8 mouse cellular contexts compared by ENCODE assay signal in the genomic region with DNA sequence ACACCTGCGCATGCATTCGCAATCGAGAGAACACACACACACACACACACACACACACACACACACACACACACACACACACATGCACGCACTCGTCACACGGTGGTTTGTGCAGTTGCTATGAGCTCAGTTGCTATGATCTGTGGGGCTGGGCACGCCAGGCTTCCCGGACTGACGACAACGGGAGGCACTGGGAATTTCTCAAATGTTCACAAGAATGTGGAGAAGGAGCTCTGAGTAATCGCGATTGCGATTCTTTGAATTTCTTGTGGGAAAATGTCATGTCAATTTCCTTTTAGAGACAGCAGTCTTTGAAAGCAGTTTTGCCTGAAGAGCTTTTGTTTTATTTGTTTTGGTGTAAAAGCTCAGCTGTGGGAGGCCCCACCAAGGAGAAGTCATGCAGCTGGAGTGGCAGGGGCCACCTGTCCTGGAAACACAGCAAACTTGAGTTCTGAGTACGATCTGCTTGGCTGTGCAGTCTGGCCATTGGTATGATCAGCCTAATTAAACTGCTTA. TPM values are rescaled to one million over a fixed set of nuclear protein-coding genes. Genes with fewer than 3 reads are reported as not detected.
DNase-seq lines count a peak whose midpoint lies in the region; ATAC-seq and TF ChIP-seq lines count a peak whose summit lies in the region.

No protein-coding gene starts in this region.

- peaks cover 33% of the 10 kb centered on the region for H3K4me1 ChIP-seq in forebrain, embryonic 16.5 days (replicated peaks; ENCODE audit: control insufficient read depth, insufficient read depth, low read length)
- H3K4me1 ChIP-seq in lung, embryonic 16.5 days (replicated peaks; ENCODE audit: control insufficient read depth, insufficient read depth, low read length): peaks cover 69% of the 10 kb centered on the region
- H3K4me1 ChIP-seq in small intestine, adult 2 months (ENCODE audit: control insufficient read depth, insufficient read depth, insufficient read length, low read length): peaks cover 46% of the 10 kb centered on the region

- H3K27me3 ChIP-seq in forebrain, embryonic 16.5 days (replicated peaks; ENCODE audit: control insufficient read depth, insufficient read depth, low read length): no peaks in the 10 kb centered on the region
- no peaks in the 10 kb centered on the region for H3K27me3 ChIP-seq in lung, embryonic 16.5 days (ENCODE audit: control insufficient read depth, insufficient read depth, low read depth, low read length)
- no peaks in the 10 kb centered on the region for H3K27me3 ChIP-seq in small intestine, adult 2 months (ENCODE audit: control insufficient read depth, insufficient read depth, low read length)

- no peak for TF ChIP-seq CTCF in small intestine, adult 2 months (IDR thresholded peaks at IDR 0.05; ENCODE audit: extremely low read depth, insufficient read length, insufficient replicate concordance, low read depth, low read length)

- peak overlapping the region; percentile 39; the same call in 1 of the 2 replicates for H3K4me2 ChIP-seq in forebrain, embryonic 16.5 days (ENCODE audit: low read length)
- H3K4me2 ChIP-seq in lung, embryonic 16.5 days (ENCODE audit: low read depth, low read length): peak overlapping the region; percentile 47

- no peak overlapping the region; the same call in 1 of the 2 replicates for H3K27ac ChIP-seq in forebrain, embryonic 16.5 days (ENCODE audit: low read length)
- H3K27ac ChIP-seq in lung, embryonic 16.5 days (ENCODE audit: low read length): peak overlapping the region; percentile 78
- peak overlapping the region; percentile 89 for H3K27ac ChIP-seq in small intestine, adult 2 months (ENCODE audit: insufficient read depth, low read depth, low read length)

- intact Hi-C loops in heart, postnatal 25 days (cut with DNase I): no loop called here

- no peaks in the 10 kb centered on the region for H3K36me3 ChIP-seq in forebrain, embryonic 16.5 days (ENCODE audit: control insufficient read depth, insufficient read depth)
- no peaks in the 10 kb centered on the region for H3K36me3 ChIP-seq in lung, embryonic 16.5 days (ENCODE audit: control insufficient read depth, insufficient read depth, low read length)
- no peaks in the 10 kb centered on the region for H3K36me3 ChIP-seq in small intestine, adult 2 months (ENCODE audit: control insufficient read depth, insufficient read depth, low read length)

- peak; percentile 46 to 47 for DNase-seq in heart, adult 18-20 months
- no peak for DNase-seq in heart, postnatal 25 days (ENCODE audit: low spot score)
- DNase-seq in urinary bladder, adult 18-20 months (ENCODE audit: low spot score in 2 of 2): peak; percentile 37 to 49
- DNase-seq in urinary bladder, postnatal 10 days (ENCODE audit: low spot score): no peak
- no peak for DNase-seq in adrenal gland, postnatal 14 days

- no peak overlapping the region for H3K9ac ChIP-seq in forebrain, embryonic 16.5 days (replicated peaks; ENCODE audit: low read depth, low read length)
- H3K9ac ChIP-seq in lung, embryonic 16.5 days (ENCODE audit: low read length): no peak overlapping the region

- 31% methylated on average over 14 of the region's 14 CpGs for WGBS in forebrain, embryonic 16.5 days
- WGBS in lung, embryonic 16.5 days: 27% methylated on average over 14 of the region's 14 CpGs
- WGBS in small intestine, adult 2 months: 8% methylated on average over 14 of the region's 14 CpGs

- no peak for TF ChIP-seq POLR2A in small intestine, adult 2 months (IDR thresholded peaks at IDR 0.05; ENCODE audit: low read depth, low read length)

- H3K4me3 ChIP-seq in forebrain, embryonic 16.5 days (replicated peaks; ENCODE audit: low read length): no peak overlapping the region
- peak overlapping the region; percentile 26 for H3K4me3 ChIP-seq in lung, embryonic 16.5 days (ENCODE audit: low read length)
- peak overlapping the region; percentile 47 for H3K4me3 ChIP-seq in small intestine, adult 2 months (ENCODE audit: low read depth, low read length)

- no peaks in the 10 kb centered on the region for H3K9me3 ChIP-seq in forebrain, embryonic 16.5 days (ENCODE audit: control insufficient read depth, low read length)
- H3K9me3 ChIP-seq in lung, embryonic 16.5 days (ENCODE audit: control insufficient read depth, low read length): no peaks in the 10 kb centered on the region

- ATAC-seq in forebrain, embryonic 16.5 days: no peak
- 0 out of 2 replicates have a peak, but pooled peaks have one; percentile 19 for ATAC-seq in lung, embryonic 16.5 days (ENCODE audit: low read depth)

RNA-seq across cellular contexts. Expression of a gene that starts 27.5 kb away (rescaled TPM):
- total RNA-seq in heart, adult 18-20 months (2021): 10 to 100 TPM; 59.5 to 74.3 TPM
- total RNA-seq in heart, postnatal 25 days (2021): 10 to 100 TPM; 40.8 to 42.7 TPM
- 53.4 and 58.5 TPM in 2 replicates for polyA plus RNA-seq in forebrain, embryonic 16.5 days (2015; fragmentation: Nextera tagmentation; extraction: Ambion mirVana)
- polyA plus RNA-seq in lung, embryonic 16.5 days (2015; fragmentation: Nextera tagmentation; extraction: Ambion mirVana): 130 and 136 TPM in 2 replicates
- polyA plus RNA-seq in small intestine, adult 2 months (2012; rRNA removed): 171 and 272 TPM in 2 replicates
- total RNA-seq in adrenal gland, postnatal 14 days (2021): 95.5 and 107 TPM in 2 replicates

Comparison
In these comparisons a context has a peak if more than half of its experiments do, and no peak if none do; other contexts are left out.
1. DNase-seq: peak in heart, adult 18-20 months (2 of 2) and urinary bladder, adult 18-20 months (2 of 2); none in heart, postnatal 25 days (single experiment), urinary bladder, postnatal 10 days (single experiment) and adrenal gland, postnatal 14 days (single experiment).